Comparison of ENCODE assay signal across 8 mouse cellular contexts in the genomic region with DNA sequence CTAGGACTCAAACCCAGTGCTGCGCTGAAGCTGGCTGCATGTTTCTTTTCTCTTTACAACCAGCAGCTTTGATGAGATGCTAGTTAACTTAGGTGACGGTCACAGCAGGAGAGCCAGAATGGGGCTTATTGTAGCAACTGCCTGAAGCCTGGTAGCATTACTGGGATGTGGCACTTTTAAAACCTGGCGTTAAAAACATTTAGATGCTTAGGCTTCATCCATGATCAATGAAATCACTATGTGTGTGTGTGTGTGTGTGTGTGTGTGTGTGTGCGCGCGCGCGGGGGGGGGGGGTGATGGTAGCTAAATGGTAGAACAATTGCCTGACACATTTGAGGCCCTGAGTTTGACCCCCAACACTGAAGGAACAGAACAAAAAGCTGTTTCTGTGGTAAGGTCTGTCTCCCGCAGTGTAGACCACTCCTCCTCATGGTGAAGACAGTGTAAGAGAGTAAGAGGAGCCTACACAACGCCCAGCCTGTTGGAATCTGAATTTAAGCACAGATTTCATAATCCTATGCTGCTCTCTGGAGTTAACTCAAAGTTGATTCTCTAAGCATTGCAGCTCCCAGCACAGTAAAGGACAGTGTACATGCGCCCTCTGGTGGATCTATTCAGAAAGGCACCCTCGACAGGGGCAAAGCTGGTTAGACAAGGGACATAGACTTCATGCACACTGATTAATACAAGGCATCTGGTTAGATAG. TPM values are rescaled to one million over a fixed set of nuclear protein-coding genes. Genes with fewer than 3 reads are reported as not detected.
DNase-seq lines count a peak whose midpoint lies in the region; ATAC-seq and TF ChIP-seq lines count a peak whose summit lies in the region.

No protein-coding gene starts in this region.

- no peak overlapping the region for H3K27ac ChIP-seq in hindbrain, embryonic 13.5 days

- TF ChIP-seq CTCF in Patski (IDR thresholded peaks at IDR 0.05), result peak; percentile 97

- H3K4me2 ChIP-seq in hindbrain, embryonic 13.5 days, result no peak overlapping the region

- H3K9me3 ChIP-seq in hindbrain, embryonic 13.5 days, result no peaks in the 10 kb centered on the region

- H3K4me3 ChIP-seq in hindbrain, embryonic 13.5 days, result no peak overlapping the region

- ATAC-seq in Patski, result peak; percentile 57
- ATAC-seq in hindbrain, embryonic 13.5 days (ENCODE audit: low FRiP score), result peak; percentile 95

- DNase-seq in Patski (ENCODE audit: low read depth, low spot score), result peak; percentile 53
- DNase-seq in cerebellum, postnatal 14 days, result peak; percentile 92 to 93
- DNase-seq in frontal cortex, postnatal 14 days (ENCODE audit: low spot score in 2 of 2), result peak; percentile 84 to 97
- DNase-seq in layer of hippocampus, postnatal 14 days (ENCODE audit: low spot score in 2 of 2), result peak; percentile 94 to 95
- DNase-seq in lung, postnatal 10 days, result peak; percentile 94
- peak; percentile 96 for DNase-seq in retina, embryonic 14.5 days (ENCODE audit: low spot score)
- peak; percentile 68 to 78 for DNase-seq in thymus, postnatal 36 days

- H3K4me1 ChIP-seq in hindbrain, embryonic 13.5 days (replicated peaks), result no peaks in the 10 kb centered on the region

- no peak overlapping the region for H3K9ac ChIP-seq in hindbrain, embryonic 13.5 days

- POLR2A ChIA-PET in Patski (lab: Charles Lee), result interaction anchor here (0.6 to 1.0 kb wide), 3 partner anchors 170 to 319 kb away, joined by 3 to 4 read pairs (median 3); no protein-coding TSS in a partner anchor

- in situ Hi-C loops in Patski (cut with MboI; ENCODE audit: low pct_unique_long_range_greater_than_20kb), result loop anchor here (5.0 kb wide), 2 partner anchors 186 to 351 kb away; no protein-coding TSS in a partner anchor

- no peaks in the 10 kb centered on the region for H3K27me3 ChIP-seq in Patski
- no peaks in the 10 kb centered on the region for H3K27me3 ChIP-seq in hindbrain, embryonic 13.5 days

- no peaks in the 10 kb centered on the region for H3K36me3 ChIP-seq in hindbrain, embryonic 13.5 days

- WGBS in hindbrain, embryonic 13.5 days, result 49% methylated on average over 12 of the region's 12 CpGs

- CTCF ChIA-PET in Patski (lab: Charles Lee), result interaction anchor here (0.6 to 3.8 kb wide), 21 partner anchors 9 to 831 kb away, joined by 3 to 26 read pairs (median 5); no protein-coding TSS in a partner anchor

RNA-seq across cellular contexts. Expression of gene Piwil4, which starts 41.8 kb away (rescaled TPM):
- polyA plus RNA-seq in Patski (2021), result 0.17 TPM
- 0.30 and 0.48 TPM in 2 replicates for polyA plus RNA-seq in hindbrain, embryonic 13.5 days (2015; fragmentation: Nextera tagmentation; extraction: Ambion mirVana)
- total RNA-seq in layer of hippocampus, postnatal 14 days (2021), result under 1 TPM in 1 of 2 experiments, not detected in 1; 0.14 TPM

RNA-seq across cellular contexts. Expression of gene Fut4, which starts 53.5 kb away (rescaled TPM):
- 0.03 TPM for polyA plus RNA-seq in Patski (2021)
- 1.2 and 1.3 TPM in 2 replicates for polyA plus RNA-seq in hindbrain, embryonic 13.5 days (2015; fragmentation: Nextera tagmentation; extraction: Ambion mirVana)
- under 1 TPM; 0.12 to 0.23 TPM for total RNA-seq in layer of hippocampus, postnatal 14 days (2021)

RNA-seq across cellular contexts. Expression of gene Amotl1, which starts 53.9 kb away (rescaled TPM):
- polyA plus RNA-seq in Patski (2021), result 44.1 TPM
- 8.8 and 10.4 TPM in 2 replicates for polyA plus RNA-seq in hindbrain, embryonic 13.5 days (2015; fragmentation: Nextera tagmentation; extraction: Ambion mirVana)
- total RNA-seq in layer of hippocampus, postnatal 14 days (2021), result 10 to 100 TPM; 19.1 to 25.1 TPM
